Mouse (Mus musculus) ovary, adult 2 months (tissue): ENCODE data around the gene Acot1. TPM values are rescaled to one million over a fixed set of nuclear protein-coding genes. Genes with fewer than 3 reads are reported as not detected.

Experiments
- polyA plus RNA-seq: library from polyadenylated mRNA; depleted of rRNA; stranded (reverse); fragments of >200 nt; gene quantifications from 2 replicates; pipeline ENCODE4 v1.2.3, GENCODE M21; 2012; rRNA removed

Gene Acot1
- polyA plus RNA-seq = 47.4 and 72.4 TPM in 2 replicates

DNA sequence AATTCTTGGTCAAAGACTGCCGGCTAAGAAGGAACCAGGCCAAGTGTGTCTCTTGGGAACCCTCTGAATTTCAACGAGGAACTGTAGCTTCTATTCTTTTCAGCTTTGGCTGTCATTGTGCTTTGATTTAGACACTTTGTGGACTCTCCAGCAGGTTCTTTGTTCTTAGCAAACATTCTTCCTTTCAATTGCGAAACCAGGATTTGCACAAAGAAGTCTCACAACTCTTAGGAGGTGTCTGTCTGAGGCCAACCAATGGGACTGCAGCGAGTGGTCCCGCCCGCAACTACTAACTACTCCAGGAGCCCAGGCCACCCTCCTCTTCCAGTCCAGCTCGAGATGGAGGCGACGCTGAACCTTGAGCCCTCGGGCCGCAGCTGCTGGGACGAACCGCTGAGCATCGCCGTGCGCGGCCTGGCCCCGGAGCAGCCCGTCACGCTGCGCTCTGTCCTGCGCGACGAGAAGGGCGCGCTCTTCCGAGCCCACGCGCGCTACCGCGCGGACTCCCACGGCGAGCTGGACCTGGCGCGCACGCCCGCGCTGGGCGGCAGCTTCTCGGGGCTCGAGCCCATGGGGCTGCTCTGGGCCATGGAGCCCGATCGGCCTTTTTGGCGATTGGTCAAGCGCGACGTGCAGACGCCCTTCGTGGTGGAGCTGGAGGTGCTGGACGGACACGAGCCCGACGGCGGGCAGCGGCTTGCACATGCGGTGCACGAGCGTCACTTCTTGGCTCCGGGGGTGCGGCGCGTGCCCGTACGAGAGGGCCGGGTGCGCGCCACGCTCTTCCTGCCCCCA lies at the start of gene Acot1:
TSS of gene Acot1 (plus strand) at position 320 of the 795 bp plus-strand sequence.

DNA sequence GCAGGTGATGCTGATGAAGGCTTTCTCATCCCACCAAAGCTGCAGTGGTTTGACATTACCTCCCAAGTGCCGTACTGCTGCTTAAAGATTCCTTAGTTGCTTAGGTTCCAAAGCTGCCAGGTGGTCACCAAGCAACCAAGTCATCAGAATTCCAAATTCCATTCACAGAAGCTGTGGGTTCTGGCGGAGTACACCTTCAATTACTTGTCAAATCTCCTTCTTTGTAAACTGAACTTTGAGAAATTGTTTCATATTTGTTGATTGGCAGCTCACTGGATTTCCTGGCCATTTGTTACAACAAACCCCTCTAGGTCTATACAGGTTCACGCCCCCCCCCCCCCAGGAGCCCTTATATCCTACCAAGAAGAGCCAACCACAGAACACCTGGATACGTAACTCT lies 24.5 kb upstream of the Acot1 start, which contains the start of gene Heatr4:
TSS of gene Heatr4 (minus strand) at position 101 of the 400 bp plus-strand sequence.

DNA sequence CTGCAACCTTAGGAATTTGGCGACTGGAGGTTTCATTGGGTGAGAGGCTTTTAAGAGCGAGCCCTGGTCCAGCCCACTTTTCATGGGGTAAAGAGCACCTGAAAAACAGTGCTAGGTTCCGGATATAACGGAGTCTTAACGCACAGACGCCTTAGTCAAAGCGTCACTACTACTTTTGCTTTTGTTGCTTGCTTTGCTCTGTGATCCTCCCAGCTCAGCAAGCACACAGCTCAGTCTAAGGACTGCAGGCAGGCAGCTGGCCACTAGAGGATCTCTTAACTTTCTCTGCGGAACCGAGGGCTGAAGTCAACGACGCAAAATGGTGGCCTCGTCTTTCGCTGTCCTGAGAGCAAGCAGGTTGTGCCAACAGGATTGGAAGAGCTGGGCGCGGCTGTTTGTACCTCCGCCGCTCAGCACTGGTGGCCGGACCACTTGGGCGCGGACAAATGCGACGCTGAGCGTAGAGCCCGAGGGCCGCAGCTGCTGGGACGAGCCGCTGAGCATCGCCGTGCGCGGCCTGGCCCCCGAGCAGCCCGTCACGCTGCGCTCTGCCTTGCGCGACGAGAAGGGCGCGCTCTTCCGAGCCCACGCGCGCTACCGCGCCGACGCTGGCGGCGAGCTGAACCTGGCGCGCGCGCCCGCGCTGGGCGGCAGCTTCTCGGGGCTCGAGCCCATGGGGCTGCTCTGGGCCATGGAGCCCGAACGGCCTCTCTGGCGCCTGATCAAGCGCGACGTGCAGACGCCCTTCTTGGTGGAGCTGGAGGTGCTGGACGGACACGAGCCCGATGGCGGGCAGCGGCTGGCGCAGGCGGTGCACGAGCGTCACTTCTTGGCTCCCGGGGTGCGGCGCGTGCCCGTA lies 21.5 kb upstream of the Acot1 start, which contains the start of gene Acot2:
TSS of gene Acot2 (plus strand) at position 279 of the 859 bp plus-strand sequence.

DNA sequence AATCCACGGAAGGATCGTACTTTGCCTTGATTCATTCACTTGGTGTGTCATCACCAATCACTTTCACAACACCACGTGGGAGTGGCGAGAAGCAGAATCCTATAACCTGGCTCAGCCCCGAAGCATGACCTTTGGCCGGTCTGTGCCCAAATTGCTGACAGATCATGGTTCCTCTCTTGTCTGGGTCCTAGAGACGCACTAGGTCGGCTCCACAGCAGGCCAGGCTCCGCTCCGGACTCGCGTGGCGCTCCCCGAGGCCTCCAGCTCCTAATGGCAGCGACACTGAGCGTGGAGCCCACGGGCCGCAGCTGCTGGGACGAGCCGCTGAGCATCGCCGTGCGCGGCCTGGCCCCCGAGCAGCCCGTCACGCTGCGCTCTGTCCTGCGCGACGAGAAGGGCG lies 29.0 kb downstream of the Acot1 start, which contains the start of gene Acot4:
TSS of gene Acot4 (plus strand) at position 139 of the 400 bp plus-strand sequence.

DNA sequence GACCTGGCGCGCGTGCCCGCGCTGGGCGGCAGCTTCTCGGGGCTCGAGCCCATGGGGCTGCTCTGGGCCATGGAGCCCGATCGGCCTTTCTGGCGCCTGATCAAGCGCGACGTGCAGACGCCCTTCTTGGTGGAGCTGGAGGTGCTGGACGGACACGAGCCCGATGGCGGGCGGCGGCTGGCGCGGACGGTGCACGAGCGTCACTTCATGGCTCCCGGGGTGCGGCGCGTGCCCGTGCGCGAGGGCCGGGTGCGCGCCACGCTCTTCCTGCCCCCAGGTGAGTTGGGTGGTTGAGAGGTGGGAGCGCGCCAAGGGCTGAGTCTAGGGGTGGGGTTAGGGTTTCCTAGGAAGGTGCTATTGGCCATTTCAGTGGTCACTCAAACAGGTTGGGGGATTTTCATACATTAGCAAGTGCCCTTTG lies 29.4 kb downstream of the Acot1 start, which contains the start of gene Gm49366:
TSS of gene Gm49366 (plus strand) at position 245 of the 421 bp plus-strand sequence.

DNA sequence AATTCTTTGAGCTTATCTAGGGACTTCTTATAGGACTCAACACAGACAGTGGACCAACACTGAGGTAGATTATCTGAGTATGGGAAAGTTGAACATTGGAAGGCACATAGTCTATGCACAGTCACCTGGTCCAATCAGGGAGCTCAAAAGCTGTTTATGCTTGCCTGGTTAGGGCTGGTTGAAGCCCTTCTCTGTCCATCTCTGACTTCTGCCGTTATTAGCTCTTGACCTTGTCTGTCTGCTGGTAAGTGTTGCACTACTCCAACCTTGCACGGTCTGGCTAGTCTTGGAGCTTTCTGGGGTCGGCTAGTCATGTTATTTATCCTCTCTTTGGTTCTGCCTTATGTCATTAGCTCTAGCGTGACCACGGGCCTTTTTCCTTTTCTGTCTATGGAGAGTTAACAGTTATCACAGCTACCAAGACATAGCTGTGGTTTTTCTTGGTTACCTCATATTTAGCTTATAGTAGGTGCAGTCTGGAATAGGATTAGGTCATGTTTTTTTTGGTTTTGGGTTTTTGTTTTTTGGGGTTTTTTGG lies 42.7 kb downstream of the Acot1 start, which contains the start of gene Acot3:
TSS of gene Acot3 (plus strand) at position 208 of the 538 bp plus-strand sequence.

Other genes with a start within 250 kb of the Acot1 start
- 17.7 and 26.0 TPM in 2 replicates for gene Papln, start 245.9 kb upstream of the Acot1 start, polyA plus RNA-seq
- gene Numb, start 87.6 kb upstream of the Acot1 start, polyA plus RNA-seq = 71.9 and 86.5 TPM in 2 replicates
- gene Riox1, start 58.9 kb upstream of the Acot1 start, polyA plus RNA-seq = 30.3 and 43.9 TPM in 2 replicates
- 0.10 and 0.17 TPM in 2 replicates for gene Heatr4, start 24.6 kb upstream of the Acot1 start, polyA plus RNA-seq
- 29.5 and 34.1 TPM in 2 replicates for gene Acot2, start 21.6 kb upstream of the Acot1 start, polyA plus RNA-seq
- gene Acot4, start 28.9 kb downstream of the Acot1 start, polyA plus RNA-seq = 0.85 and 1.4 TPM in 2 replicates
- gene Gm49366, start 29.4 kb downstream of the Acot1 start, polyA plus RNA-seq = not detected in 2 replicates
- gene Acot3, start 42.7 kb downstream of the Acot1 start, polyA plus RNA-seq = 0.63 TPM in 2 replicates
- gene Acot5, start 59.8 kb downstream of the Acot1 start, polyA plus RNA-seq = 0.43 and 1.1 TPM in 2 replicates
- 6.7 and 8.8 TPM in 2 replicates for gene Acot6, start 91.2 kb downstream of the Acot1 start, polyA plus RNA-seq
- gene Dnal1, start 104.9 kb downstream of the Acot1 start, polyA plus RNA-seq = 5.1 and 5.3 TPM in 2 replicates
- 0.70 and 0.77 TPM in 2 replicates for gene Pnma1, start 139.0 kb downstream of the Acot1 start, polyA plus RNA-seq
- 14.0 and 15.7 TPM in 2 replicates for gene Elmsan1, start 209.4 kb downstream of the Acot1 start, polyA plus RNA-seq